Mouse (Mus musculus) spleen, postnatal 4 days (tissue): ENCODE measurements at regions not wholly inside any gene's neighbourhood (a gene's known extent, or its start where the extent isn't known, plus 50 kb on each side); places are given as distances from the start of the nearest gene placed in this dataset.
A peak's percentile ranks its signal among the peaks of the same experiment; 100 is the strongest.

Experiments used
- DNase-seq, 2 experiments: peaks; one replicate each; pipeline ENCODE4 v3.0.0; 2022; ENCODE audit warnings: low spot score in 2 of 2

GRCm38 (mm10) chr4:53386309-53386708 lies 53.9 kb upstream of the Slc44a1 start:
- DNase-seq = peak; percentile 17 to 64

- peak; percentile 79 to 88 for DNase-seq
Observed at GRCm38 (mm10) chr4:53384761-53385160, 55.5 kb upstream of the Slc44a1 start.

- no peak for DNase-seq
Observed at GRCm38 (mm10) chr4:53384104-53384503, 56.1 kb upstream of the Slc44a1 start.

GRCm38 (mm10) chr4:53382012-53382411 lies 58.2 kb upstream of the Slc44a1 start:
- no peak for DNase-seq

- DNase-seq = no peak
Observed at GRCm38 (mm10) chr4:53379855-53380254, 60.4 kb upstream of the Slc44a1 start.

GRCm38 (mm10) chr4:53376995-53377394 lies 63.2 kb upstream of the Slc44a1 start:
- DNase-seq = no peak

- no peak for DNase-seq
Observed at GRCm38 (mm10) chr4:53356374-53356773, 83.8 kb upstream of the Slc44a1 start.

- no peak for DNase-seq
Observed at GRCm38 (mm10) chr4:53354961-53355360, 85.3 kb upstream of the Slc44a1 start.

GRCm38 (mm10) chr4:53353399-53354090 lies 86.7 kb upstream of the Slc44a1 start:
- DNase-seq = no peak

GRCm38 (mm10) chr4:53351104-53351607 lies 89.1 kb upstream of the Slc44a1 start:
- no peak for DNase-seq

GRCm38 (mm10) chr4:53345346-53345745 lies 94.9 kb upstream of the Slc44a1 start:
- no peak for DNase-seq

GRCm38 (mm10) chr4:53344546-53344945 lies 95.7 kb upstream of the Slc44a1 start:
- DNase-seq = peak in 1 of 2 experiments; percentile 52

- no peak for DNase-seq
Observed at GRCm38 (mm10) chr4:53341181-53341580, 99.0 kb upstream of the Slc44a1 start.

- no peak for DNase-seq
Observed at GRCm38 (mm10) chr4:53340021-53340667, 100.1 kb upstream of the Slc44a1 start.

GRCm38 (mm10) chr4:53339125-53340020 lies 100.8 kb upstream of the Slc44a1 start:
- peak in 1 of 2 experiments; percentile 47 for DNase-seq

- DNase-seq = no peak
Observed at GRCm38 (mm10) chr4:53338479-53338878, 101.7 kb upstream of the Slc44a1 start.

GRCm38 (mm10) chr4:53337784-53338183 lies 102.4 kb upstream of the Slc44a1 start:
- no peak for DNase-seq

- no peak for DNase-seq
Observed at GRCm38 (mm10) chr4:53327382-53328165, 112.6 kb upstream of the Slc44a1 start.

GRCm38 (mm10) chr4:53323838-53324237 lies 116.4 kb upstream of the Slc44a1 start:
- peak in 1 of 2 experiments; percentile 24 for DNase-seq

GRCm38 (mm10) chr4:53323195-53323594 lies 117.0 kb upstream of the Slc44a1 start:
- peak in 1 of 2 experiments; percentile 16 for DNase-seq

GRCm38 (mm10) chr4:53322484-53322883 lies 117.7 kb upstream of the Slc44a1 start:
- DNase-seq = no peak
